Mouse (Mus musculus) heart, postnatal 36 days (tissue): ENCODE results near the gene Trp53tg5. TPM values are rescaled to one million over a fixed set of nuclear protein-coding genes. Genes with fewer than 3 reads are reported as not detected.

ENCODE experiments used
- DNase-seq, 2 experiments: peaks; one replicate each; pipeline ENCODE4 v3.0.0; 2021 to 2022
- intact Hi-C: fragments of 180-260 bp; cut with DNase I; formaldehyde crosslinking; loops from one replicate; pipeline ENCODE4 v1.15.1; 2025
- total RNA-seq, 2 experiments: library from RNA; stranded (reverse); gene quantifications; 2 replicates each; pipeline ENCODE4 v1.2.3; 2021

Gene Trp53tg5
- total RNA-seq, 2 experiments from 2014 or later, result not detected

DNA sequence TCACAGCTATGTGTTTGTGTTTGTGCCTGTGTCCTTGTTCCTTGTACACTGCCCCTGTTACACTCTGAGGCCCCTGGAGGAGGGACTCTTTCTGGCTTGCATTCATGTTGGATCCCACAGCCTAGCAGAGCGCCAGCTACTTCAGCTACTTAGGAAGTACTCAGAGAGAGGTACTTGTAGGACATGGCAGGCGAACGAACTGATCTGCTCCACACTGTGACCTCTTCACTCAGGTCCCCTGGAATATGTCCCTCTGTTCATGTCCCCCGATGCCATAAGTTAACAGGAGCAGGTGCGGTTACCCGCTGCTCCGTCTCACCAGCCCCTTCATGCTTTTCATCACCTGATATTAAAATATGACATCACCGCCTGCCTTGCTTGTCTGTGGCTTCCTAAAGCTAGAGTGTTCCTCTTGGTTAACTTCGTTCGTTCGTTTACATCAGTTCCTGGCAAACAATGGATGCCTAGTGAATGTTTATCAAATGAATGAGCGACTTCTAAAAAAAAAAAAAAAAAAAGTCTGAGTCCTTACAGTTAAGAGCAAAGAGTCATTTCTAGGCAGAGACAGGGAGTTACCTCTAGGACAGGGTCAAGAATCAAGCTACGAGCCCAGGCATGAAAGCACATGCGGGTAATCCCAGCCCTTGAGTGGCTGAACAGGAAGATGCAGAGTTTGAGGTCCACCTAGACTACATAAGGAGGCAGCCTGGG, 20.3 kb downstream of the Trp53tg5 start:
- intact Hi-C loops, result no loop called here
- DNase-seq, result peak in 1 of 2 experiments; percentile 34

DNA sequence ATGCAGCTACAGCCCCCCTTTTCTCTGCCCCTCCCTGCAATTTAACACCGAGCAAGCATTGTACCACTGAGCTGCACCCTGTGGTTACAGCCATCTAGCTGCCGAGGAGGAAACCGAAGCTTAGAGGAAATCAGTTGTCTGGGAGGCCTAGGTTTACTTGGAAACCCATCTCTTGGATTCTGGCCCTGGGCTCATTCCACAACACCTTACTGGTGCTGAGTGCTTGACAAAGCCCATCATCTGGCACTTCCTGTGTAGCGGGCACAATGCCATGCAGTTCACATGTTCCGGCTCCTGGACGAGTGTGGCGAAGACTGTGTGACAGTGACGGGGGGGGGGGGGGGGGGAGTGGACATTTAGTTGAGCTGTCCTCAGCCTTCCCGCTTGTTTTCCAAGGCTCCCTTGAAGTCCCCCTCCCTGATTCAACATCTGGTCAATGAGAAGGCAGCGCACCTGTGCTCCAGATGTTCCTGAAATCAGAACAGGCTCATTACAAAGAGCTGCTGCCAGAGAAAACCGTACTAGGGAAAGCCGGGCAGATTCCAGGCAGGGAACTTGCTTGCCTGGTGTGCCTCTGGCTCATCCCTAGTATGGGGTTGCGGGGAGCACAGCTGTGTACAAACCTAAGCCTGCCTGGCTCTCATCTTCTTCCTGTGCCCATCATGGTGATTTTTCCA, 21.4 kb downstream of the Trp53tg5 start:
- peak; percentile 67 to 73 for DNase-seq
- intact Hi-C loops, result no loop called here

- intact Hi-C loops, result no loop called here
Observed at GRCm38 (mm10) chr2:164449341-164450042, 24.0 kb downstream of the Trp53tg5 start.

DNA sequence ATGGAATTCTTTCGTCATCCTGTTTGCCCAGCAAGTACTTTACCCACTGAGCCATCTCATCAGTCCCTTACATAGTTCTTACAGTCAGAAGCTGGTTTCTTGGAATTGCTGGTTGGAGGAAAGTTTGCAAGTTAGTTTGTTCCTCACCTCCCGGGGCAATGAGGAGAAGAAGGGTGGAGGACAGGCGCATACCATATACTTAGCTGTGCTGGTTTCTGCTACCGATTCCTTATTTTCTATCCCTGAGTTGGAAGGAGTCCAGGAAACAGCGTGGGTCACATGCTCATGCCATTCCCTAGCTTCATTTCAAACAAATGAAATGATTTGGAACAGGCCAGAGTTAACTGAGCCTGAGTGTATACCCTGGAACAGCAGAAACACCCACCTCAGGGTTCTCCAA, 24.6 kb downstream of the Trp53tg5 start:
- intact Hi-C loops, result no loop called here
- no peak for DNase-seq

More at GRCm38 (mm10) chr2:164449341-164450042, 24.0 kb downstream of the Trp53tg5 start:
- DNase-seq, result no peak

GRCm38 (mm10) chr2:164448140-164448539, 25.4 kb downstream of the Trp53tg5 start:
- DNase-seq, result no peak
- intact Hi-C loops, result no loop called here

- no peak for DNase-seq
- intact Hi-C loops, result no loop called here
Observed at GRCm38 (mm10) chr2:164446086-164446469, 27.4 kb downstream of the Trp53tg5 start.

- intact Hi-C loops, result no loop called here
- no peak for DNase-seq
Observed at GRCm38 (mm10) chr2:164445399-164446085, 28.0 kb downstream of the Trp53tg5 start.

GRCm38 (mm10) chr2:164444701-164445100, 28.8 kb downstream of the Trp53tg5 start:
- DNase-seq, result no peak
- intact Hi-C loops, result no loop called here

- intact Hi-C loops, result no loop called here
- DNase-seq, result peak in 1 of 2 experiments; percentile 49
Observed at GRCm38 (mm10) chr2:164443460-164444000, 30.0 kb downstream of the Trp53tg5 start, which contains the start of gene Sdc4. TSS of gene Sdc4 (minus strand) at chr2:164443887.

GRCm38 (mm10) chr2:164443051-164443437, 30.5 kb downstream of the Trp53tg5 start:
- intact Hi-C loops, result no loop called here
- peak; percentile 85 to 88 for DNase-seq

DNA sequence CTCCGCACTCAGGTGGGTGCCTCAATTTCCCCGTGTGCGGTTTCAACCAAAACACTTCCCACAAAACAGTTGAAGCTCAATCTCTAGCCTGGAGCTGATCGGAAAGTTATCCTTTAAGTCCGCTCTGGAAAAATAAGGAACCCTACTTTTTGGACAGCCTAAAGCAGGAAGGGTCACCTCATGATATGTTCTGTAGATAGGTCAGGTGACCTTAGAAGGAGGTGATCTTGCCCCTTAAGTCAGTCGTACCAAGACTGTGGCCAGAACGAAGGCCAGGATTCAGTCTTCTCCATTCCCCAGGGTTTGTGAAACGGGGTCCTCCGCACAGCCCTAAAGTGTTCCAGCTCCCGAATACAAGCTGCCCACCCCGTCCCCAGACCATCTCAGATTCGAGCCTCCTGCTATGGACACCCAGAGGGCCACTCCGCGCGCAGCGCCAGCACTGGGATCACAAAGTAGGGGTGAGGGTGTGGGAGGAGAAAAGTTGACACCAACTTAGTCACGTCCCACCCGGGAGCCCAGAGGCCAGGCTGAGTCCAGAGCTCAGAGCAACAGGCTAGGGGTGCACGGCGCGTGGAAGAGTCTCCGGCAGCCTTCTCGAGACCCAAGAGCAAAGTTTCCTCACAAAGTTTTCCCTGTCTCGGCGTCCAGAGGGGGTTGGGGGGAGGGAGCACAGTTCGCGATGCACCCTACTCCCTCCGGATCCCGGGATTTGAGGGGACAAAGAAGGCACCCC, 31.0 kb downstream of the Trp53tg5 start:
- intact Hi-C loops, result no loop called here
- DNase-seq, result peak; percentile 56 to 66

GRCm38 (mm10) chr2:164441731-164442130, 31.8 kb downstream of the Trp53tg5 start:
- DNase-seq, result no peak
- intact Hi-C loops, result no loop called here

- DNase-seq, result no peak
- intact Hi-C loops, result no loop called here
Observed at GRCm38 (mm10) chr2:164441155-164441554, 32.4 kb downstream of the Trp53tg5 start.

DNA sequence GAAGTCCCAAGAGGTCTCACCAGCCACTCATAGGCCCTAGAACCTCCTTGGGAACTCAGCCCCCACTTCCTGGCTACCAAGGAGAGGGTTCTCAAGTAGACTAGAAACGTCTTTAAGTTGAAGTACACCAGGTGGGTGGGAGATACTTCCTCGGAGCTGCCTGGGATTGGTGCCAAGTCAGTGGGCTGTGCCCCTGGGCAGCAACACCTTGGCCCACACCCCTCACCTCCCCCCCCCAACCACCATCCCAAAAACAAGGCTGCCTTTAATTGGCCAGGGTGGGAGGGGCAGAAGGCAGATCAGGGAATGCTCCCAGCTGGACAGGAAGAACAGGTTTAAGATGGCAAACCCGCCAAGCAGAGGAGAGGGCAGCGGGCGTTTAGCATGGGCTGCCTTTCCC, 33.2 kb downstream of the Trp53tg5 start:
- DNase-seq, result no peak
- intact Hi-C loops, result no loop called here

- intact Hi-C loops, result no loop called here
- no peak for DNase-seq
Observed at GRCm38 (mm10) chr2:164439001-164439421, 34.5 kb downstream of the Trp53tg5 start.

- intact Hi-C loops, result no loop called here
- DNase-seq, result no peak
Observed at GRCm38 (mm10) chr2:164438257-164438656, 35.3 kb downstream of the Trp53tg5 start.

- intact Hi-C loops, result no loop called here
- no peak for DNase-seq
Observed at GRCm38 (mm10) chr2:164437710-164438109, 35.8 kb downstream of the Trp53tg5 start.

- intact Hi-C loops, result no loop called here
- DNase-seq, result no peak
Observed at GRCm38 (mm10) chr2:164436961-164437360, 36.6 kb downstream of the Trp53tg5 start.

- DNase-seq, result no peak
- intact Hi-C loops, result no loop called here
Observed at GRCm38 (mm10) chr2:164436215-164436913, 37.2 kb downstream of the Trp53tg5 start.
